Mouse (Mus musculus): ENCODE results near the gene Opa3.

Gene Opa3

DNA sequence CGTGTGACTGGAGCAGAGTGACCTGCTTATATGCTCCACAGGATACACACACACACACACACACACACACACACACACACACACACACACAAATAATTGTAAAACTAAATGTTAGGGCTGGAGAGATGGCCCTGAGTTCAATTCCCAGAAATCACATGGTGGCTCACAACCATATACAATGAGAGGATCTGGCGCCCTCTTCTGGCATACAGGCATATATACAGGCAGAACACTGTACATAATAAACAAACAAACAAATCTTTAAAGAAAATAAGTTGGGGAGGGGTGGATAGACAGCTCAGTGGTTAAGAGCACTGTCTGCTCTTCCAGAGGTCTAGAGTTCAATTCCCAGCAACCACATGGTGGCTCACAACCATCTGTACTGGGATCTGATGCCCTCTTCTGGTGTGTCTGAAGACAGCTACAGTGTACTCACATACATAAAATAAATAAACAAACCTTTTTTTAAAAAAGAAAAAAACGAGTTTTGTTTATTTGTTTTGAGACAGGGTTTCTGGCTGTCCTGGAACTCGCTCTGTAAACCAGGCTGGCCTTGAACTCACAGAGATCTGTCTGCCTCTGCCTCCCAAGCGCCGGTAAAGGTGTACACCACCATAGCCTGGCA is 53.7 kb downstream of the Opa3 start:
- DNase-seq (ENCODE audit: low read depth, low spot score): peak; percentile 62

DNA sequence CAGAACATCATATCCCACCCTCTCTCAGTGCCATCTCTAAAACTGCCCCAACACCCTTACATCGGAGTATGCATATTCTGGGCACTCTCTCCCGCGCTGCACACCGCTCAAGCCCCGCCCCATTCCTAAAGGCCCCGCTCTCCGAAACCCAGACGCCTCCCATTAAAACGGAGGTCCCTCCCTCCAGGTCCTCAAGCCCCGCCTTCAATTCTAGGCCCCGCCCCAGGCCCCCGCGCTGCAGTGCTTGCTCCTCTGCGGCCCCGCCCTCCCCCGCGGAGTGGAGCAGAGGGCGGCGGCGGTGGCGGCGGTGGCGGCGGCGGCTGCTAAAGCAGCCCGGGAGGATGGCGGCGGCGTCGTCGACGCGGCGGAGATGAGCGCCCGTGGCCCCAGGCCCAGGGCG is 54.3 kb downstream of the Opa3 start, which contains the start of gene Rtn2:
Gene Rtn2 (plus strand): TSS at position 240 of the 400 bp plus-strand sequence.
- DNase-seq (ENCODE audit: low read depth, low spot score): peak; percentile 93

DNA sequence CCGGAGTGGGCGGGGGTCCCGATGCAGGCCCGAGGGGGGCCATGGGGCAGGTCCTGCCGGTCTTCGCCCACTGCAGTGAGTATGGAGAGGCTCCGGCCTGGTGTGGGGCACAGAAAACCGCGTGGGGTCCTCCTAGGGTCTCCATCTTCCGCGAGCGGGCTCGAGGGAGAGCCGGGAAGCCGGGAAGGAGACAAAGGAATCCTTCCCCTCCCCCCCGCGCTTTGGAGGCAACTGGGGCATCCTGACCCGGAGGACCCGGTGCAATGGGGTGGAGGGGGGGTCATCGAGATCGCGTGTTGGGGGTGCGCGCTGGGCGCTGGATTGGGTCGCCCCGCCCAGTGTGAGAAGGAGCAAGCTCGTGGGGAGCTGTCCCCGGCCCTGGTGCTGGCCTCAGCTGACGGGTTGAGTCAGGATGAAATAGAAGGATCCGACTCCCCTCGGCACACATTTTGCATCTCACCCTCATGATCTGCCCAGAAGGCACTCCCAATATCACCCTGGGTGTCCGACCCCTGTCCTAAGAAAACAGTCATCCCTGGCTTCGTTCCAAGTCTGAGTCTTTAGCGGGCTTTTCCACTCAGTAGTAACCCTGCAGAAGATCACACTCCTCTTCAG is 54.8 kb downstream of the Opa3 start:
- peak; percentile 53 for DNase-seq (ENCODE audit: low read depth, low spot score)

DNA sequence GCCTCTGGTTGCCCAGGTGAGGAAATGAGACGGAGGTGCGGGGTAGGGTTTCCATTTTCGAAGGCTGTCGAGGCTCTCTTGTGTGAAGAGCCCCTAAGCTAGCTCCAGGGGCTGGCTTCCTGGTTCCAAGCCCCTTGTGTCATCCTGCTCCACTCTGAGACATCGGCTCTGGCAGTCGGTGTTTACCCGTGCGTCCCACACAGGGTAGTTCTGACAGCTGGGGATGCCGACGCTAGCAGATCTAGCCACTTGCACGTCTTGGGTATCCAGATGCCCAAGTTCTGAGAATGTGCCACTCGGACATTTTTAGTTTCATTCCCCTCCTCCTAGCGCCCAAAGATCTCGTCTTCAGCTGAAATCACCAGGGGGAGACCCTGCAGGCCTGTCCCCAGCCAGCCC is 55.3 kb downstream of the Opa3 start:
- peak; percentile 72 for DNase-seq (ENCODE audit: low read depth, low spot score)

DNA sequence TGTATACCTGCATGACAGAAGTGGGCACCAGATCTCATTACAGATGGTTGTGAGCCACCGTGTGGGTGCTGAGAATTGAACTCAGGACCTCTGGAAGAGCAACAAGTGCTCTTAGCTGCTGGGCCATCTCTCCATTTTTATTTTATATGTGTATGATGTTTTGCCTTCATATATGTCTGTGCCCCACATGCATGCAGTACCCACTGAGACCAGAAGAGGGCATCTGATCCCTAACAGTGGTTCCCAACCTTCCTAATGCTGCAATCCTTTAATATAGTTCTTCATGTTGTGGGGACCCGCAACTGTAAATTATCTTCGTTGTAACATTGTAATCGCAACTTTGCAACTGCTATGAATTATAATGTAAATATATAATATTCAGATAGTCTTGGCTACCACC is 56.6 kb downstream of the Opa3 start:
- peak; percentile 67 for DNase-seq (ENCODE audit: low read depth, low spot score)

DNA sequence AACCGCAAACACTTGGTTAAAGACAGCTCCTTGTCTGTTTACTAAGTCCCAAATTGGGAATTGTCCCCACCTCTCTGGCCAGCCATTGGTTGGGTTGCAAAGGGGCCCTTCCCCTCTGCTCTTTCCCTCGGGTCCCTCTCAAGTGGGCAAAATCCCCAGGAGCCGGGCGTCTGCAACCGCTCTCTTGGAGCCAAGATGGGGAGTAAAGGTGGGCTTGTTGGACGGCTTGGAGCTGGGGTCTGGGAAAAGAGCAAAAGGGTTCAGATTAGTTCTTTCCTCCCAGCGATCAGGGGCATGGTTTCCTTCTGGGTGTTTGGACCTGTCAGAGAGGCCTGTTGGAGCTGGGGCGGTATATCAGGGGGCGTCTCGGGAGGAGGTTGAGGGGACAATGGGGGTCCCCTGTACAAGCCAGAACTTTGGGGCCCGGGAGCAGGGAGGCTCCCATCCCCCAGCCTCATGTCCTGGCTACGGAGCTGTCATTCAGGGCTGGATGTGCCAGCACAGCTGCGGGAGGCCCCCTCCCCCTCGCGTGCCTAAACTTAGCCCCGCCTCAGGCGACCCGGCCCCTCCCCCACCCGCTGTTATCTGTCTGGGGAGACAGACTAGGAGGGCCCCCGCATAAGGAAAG is 62.9 kb downstream of the Opa3 start:
- peak; percentile 48 for DNase-seq (ENCODE audit: low read depth, low spot score)

DNA sequence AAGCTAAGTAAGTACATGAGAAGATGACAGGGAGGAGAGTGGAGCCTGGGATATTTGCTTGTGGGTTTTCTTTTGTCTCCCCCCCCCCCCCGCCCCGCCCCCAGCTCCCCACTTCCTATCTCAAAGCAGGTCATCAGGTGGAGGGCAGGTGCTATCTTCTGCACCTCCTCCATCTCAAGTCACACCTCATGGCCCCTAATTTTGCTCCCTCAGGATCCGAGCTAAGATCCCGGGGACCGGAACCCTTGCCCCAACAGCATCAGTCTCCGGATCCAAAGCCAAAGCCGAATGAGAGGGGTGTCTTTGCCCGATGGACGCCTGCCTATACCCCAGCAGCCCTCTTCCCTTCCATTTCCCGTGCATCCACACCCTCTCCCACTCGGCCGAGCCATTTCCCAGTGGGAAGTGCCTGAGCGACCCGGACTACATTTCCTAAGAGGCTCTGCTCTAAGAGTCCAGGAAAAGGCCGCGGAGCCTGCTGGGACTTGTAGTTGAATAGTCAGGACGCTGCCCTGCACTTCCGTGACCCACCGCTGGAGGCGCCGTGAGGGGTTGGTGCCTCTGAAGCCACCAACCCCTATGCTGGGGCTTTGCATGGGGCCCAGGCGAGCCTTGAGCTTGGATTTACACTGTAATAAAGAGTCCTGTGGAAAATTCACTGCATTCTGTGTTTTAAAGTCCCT is 67.5 kb downstream of the Opa3 start:
- peak; percentile 98 for DNase-seq (ENCODE audit: low read depth, low spot score)

DNA sequence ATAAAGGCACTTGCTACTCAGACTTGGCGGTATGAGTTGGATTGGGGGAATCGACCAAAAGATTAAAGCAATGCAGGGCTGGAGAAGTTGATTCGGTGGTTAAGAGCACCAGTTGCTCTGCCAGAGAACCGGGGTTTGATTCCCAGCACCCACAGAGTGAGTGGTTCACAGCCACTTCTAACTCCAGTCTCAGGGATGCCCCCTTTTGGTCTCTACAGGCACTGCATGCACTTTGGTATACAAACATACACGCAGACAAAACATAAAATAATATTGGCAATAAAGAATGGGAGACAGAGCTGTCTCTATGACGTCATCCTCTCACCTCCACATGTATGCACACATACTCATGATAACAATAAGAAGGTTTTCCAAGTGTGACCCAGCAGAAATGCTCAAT is 68.9 kb downstream of the Opa3 start:
- no peak for DNase-seq (ENCODE audit: low read depth, low spot score)

DNA sequence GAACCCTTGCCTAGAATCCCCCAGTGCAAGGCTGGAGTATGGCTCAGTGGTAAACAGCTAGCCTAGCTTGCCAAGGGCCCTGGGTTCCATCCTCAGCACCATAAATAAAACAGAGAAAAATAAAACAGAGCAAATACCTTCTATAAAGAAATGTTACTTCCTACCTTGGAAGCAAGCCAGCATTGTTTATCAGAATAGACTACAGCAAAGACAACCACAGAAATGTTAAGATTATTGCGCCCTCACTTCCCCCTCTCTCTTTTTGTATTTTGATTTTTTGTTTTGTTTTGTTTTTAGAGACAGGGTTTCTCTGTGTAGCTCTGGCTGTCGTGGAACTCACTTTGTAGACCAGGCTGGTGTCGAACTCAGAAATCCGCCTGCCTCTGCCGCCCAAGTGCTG is 69.7 kb downstream of the Opa3 start:
- DNase-seq (ENCODE audit: low read depth, low spot score): no peak

DNA sequence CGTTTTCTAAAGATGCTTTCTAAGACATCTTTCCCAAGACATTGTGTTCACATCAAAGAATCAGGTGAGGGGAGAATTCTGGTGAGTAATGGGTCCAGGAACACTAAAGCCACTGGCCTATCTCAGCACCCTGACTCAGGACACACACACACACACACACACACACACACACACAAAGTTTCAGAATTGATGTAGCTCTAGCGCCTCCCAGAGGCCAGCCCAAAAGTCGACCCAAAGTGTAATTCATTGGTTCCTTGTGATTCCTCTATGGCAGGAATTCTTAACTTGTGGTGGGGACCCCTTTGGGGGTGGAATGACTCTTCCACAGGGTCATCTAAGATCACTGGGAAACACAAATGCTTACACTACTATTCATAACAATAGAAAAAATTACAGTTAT is 71.1 kb downstream of the Opa3 start:
- DNase-seq (ENCODE audit: low read depth, low spot score): peak; percentile 86

DNA sequence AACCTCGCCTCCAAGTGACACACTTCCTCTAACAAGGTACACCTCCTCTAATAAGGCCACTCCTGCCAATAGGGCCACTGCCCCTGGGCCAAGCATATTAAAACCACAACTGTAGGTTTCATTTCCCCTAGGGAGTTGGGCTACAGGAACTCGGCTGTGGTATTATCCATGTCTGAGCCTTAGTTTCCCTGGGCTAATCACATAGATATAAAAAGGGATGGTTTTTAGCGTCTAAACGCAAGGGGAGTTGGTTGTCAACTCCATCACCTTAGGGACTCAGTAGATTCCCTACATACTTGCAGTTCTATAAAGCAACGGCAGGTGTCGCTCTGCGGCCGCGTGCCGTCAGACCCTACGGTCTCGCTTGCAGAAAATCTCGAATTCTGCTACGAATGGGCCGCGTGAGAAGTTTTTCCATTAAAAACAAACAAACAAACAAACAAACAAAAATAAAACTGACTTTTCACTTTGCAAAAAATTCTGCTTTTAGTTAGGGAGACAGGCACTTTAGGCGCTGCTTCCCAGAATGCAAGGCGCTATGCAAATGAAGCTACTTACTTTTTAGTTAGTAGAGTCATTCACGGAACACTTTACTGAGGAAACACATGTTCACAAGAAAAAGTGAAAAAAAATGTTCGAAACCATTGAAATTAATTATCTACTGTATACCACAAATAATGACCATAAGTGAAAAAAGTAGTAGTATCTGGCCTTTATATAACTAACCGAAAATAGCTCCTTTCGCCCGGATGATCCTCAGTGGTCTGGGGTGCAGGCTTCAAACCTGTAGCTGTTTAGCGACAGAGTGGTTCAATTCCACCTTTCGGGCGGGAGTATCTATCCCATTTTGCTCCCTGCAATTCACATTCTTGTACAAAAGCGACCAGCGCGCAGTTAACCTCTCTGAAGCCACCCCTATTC is 72.6 kb downstream of the Opa3 start:
- DNase-seq (ENCODE audit: low read depth, low spot score): peak; percentile 93

DNA sequence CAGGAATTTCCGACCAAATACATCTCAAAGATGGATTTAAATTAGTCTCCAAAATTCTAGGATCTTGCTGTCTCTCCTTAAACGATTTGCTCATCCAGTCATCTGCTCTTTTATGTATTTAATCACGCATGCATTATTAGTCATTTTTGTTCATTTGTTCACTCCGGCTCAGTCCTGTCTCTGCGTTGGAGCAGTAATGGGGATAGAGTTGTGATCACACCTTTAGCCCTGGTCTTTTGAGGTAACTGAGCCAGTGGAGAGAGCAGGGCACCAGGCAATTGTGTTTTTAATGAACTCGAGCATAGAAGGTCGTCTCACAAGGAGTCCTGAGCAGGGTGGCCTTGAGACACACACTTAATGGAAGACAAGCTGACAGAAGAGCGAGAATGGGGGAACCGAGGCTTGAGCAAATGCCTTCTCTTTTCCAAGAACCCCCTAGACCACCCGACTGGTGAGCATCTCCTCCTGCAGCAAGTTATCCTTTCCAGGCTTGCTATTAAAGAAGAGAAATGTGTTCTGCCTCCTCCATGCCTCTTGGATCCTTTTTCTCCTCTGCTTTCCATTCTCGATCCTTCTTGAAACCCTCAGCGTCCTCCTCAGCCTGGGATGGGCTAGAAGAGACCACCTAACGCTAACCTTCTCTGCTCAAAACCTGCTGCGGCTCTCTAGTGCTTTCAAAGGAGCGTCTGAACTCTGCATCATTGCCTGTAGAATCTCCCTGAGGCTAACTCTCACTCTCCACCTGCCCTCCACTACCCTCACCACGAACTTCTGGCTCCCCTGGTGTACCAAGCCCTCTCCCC is 73.5 kb downstream of the Opa3 start:
- no peak for DNase-seq (ENCODE audit: low read depth, low spot score)

DNA sequence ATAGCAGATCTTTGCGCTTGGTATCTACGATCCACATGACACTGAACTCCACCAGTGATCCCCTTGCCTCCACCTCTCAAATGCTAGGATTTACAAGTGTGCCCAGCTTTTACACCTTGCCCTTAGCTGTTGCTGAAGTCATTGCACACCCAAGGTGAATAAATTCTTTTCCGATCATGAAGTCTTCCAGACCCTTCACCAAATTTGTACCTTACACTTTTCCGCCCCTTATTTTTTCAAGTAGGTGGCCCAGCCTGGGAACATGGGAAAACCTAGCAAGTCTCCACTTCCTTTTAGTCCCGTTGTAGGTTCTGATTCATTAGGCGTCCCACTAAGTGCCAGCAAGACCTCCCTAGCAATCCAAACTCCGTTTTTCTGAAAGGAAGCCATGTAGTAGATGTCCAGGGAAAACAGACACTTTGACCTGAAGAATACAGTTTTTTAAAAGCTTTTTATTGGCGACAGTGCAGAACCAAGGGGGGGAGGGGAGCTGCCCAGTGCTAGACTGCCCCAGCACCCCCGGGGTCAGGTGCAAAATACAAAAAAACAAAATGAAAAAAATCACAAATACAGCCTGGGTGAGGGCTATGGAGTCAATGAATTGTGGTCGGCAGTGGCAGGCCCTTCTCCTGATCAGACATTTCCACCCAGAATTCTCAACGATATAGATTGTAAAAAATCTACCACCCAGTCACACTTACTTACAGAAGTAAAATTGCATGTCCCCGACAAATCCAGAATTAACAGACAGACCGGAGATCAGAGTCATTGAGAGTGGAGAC is 74.3 kb downstream of the Opa3 start:
- DNase-seq (ENCODE audit: low read depth, low spot score): no peak

DNA sequence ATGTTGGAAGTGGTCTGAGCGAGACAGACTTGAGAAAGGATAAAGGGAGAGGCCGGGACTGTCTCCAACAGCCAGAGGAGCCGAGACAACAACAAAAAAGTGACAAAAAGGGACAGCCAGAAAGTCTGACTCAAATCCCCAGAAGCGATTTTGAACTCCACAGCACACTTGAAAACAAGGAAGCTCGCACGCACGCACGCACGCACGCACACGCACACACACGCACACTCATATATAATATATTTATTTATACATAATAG is 74.8 kb downstream of the Opa3 start:
- no peak for DNase-seq (ENCODE audit: low read depth, low spot score)

DNA sequence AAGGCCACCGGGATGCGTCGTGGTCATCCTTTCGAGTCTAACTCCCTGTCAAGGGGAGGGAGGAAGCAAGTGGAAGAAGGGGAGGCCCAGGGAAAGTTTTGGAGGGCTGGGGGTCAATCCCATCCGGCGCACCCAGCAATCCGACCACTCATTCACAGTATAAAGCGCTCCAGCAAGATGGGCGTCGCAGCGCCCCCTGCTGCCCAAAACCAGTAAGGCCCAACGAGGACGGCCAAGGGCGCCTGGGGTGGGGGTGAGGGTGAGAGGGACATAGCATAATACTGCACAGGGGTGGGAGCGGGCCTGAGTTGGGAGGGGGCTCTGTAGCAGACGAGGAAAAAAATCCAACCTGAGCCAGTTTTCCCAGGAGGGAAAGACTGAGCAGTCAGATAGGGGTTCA is 75.6 kb downstream of the Opa3 start:
- DNase-seq (ENCODE audit: low read depth, low spot score): peak; percentile 73

DNA sequence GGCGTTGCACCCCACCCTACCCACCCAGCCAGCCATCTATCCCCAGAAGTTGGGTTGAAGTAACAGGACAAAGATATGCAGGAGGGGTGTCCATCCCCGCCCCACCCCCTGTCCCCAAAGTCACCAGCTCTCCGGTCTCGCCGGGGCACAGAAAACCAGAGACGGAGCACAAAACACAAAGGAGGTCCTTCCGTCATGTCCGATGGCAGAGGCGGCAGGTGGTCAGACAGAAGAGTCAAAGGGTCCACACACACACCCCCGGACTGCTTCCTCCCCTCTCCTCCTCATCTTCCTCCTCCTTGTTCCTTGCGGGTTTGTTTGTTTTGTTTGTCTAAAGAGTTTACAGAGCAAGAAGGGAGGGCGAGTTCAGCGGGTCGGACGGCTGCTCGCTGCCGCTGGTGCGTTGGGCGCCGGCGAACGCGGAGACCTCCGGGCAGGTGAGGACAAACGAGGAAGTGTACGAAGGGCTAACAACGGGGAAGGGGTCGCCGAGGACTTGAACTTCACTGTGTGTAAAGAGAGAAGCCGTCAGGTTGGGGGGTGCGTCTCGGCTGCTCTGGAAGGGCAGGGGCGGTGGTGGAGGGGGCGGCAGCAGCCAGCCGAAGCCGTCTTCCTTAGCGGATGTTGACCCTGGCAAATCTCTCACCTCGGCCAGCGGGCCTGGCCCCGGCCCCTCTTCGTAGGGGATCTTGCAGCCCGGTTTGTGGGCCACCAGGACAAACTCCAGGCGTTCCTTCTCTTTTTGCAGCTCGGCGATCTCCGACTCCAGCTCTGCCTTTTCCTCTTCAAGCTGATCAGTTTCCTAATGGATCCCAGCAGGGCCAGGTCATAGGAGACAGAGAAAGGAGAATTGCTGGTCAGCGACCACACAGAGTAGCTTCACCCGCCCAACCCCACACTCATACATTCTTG is 76.6 kb downstream of the Opa3 start:
- DNase-seq (ENCODE audit: low read depth, low spot score): no peak

DNA sequence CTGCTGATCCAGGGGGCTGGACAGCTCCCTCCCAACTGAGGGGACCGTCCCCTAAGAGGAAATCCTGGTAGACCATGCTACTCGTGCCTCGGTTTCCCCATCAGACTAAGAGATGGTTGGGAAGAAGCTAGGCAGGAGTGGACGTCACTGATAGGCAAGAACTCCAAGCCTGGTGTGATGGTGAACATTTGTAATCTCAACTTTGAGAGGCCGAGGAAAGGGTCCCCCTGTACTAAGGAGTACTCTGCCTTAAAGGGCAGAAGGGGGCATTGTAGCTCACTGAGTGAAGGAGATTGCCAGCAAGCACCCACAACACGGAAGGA is 77.2 kb downstream of the Opa3 start:
- no peak for DNase-seq (ENCODE audit: low read depth, low spot score)
